Mouse (Mus musculus) heart, postnatal 0 days (tissue): ENCODE measurements around the gene Pyroxd1.

Source experiments
- CTCF ChIP-seq: IDR thresholded peaks from 2 replicates; pipeline ENCODE4 v1.5.1; 2016; ENCODE audit warnings: antibody characterized with exemption, control low read depth, low read depth
- EP300 ChIP-seq: IDR thresholded peaks from 2 replicates; pipeline ENCODE4 v1.6.1; 2016; ENCODE audit warnings: antibody characterized with exemption, low read depth

DNA sequence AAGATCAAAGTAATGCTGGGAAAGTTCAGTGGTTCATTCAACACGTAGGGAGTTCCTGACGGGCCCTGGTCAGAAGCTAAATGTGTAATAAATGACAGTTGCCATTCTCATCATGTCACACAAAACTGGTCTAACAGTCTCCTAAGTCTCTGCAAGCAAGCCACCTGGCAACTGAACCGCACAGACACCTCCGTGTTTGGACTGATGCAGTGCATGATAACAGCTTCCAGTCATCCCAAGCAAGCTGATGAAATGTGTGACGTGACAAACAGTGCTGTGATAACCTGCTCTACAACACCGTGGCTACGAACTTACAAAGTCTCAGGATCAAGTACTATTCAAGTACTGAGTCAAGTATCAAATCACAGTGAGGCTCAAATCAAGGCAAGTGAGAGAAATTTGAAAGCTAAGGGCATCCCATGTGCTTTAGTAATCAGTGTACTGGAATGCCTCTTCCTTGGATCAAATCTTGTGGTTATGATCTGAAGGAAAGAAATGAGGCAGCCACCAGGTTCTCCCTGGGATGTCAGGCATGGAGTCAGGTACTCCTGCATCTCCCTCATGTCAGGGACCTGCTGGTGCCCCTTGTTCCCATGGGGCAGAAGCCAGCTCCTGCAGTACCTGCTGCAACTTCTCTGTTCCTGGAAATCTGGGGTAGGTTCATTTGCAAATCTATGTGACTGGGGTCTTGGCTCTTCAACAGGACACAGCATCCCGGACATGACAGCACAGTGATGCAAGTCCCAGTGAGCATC, 33.3 kb downstream of the Pyroxd1 start:
- TF ChIP-seq CTCF (no peak), EP300 (no peak)
